Comparison of ENCODE assay signal across 8 mouse cellular contexts in genomic region chr14:118137487-118137886, GRCm38 (mm10). TPM values are rescaled to one million over a fixed set of nuclear protein-coding genes. Genes with fewer than 3 reads are reported as not detected.
A peak's percentile ranks its signal among the peaks of the same experiment; 100 is the strongest.
DNase-seq lines count a peak whose midpoint lies in the region; ATAC-seq and TF ChIP-seq lines count a peak whose summit lies in the region.

No protein-coding gene starts in this region.

- H3K9me3 ChIP-seq in erythroblast, embryonic 14.5 days (ENCODE audit: control insufficient read depth, low read length), result no peaks in the 10 kb centered on the region; the same call in 1 of the 2 replicates
- no peaks in the 10 kb centered on the region for H3K9me3 ChIP-seq in hindbrain, embryonic 10.5 days

- TF ChIP-seq POLR2A in thymus, adult 2 months (IDR thresholded peaks at IDR 0.05; ENCODE audit: control insufficient read depth, extremely low read depth, insufficient read depth, low read length, poor library complexity), result no peak

- no peak overlapping the region for H3K27ac ChIP-seq in thymus, adult 2 months (ENCODE audit: control insufficient read depth, insufficient read depth, low read length)
- H3K27ac ChIP-seq in hindbrain, embryonic 10.5 days, result peak overlapping the region; percentile 91

- no peak for ATAC-seq in erythroblast, adult 5-6 weeks (replicated peaks; ENCODE audit: low FRiP score, poor library complexity, severe bottlenecking)

- TF ChIP-seq CTCF in thymus, adult 2 months (IDR thresholded peaks at IDR 0.05; ENCODE audit: borderline replicate concordance, control insufficient read depth, extremely low read depth, insufficient read depth, low read length, poor library complexity), result no peak

- DNase-seq in thymus, adult 2 months, result no peak
- DNase-seq in thymus, postnatal 14 days, result no peak
- DNase-seq in hindbrain, embryonic 10.5 days (ENCODE audit: low spot score), result no peak
- peak; percentile 10 for DNase-seq in lung, postnatal 36 days
- DNase-seq in right cerebral cortex, postnatal 14 days, result no peak
- no peak for DNase-seq in cerebellum, adult 9-11 months

- H3K4me1 ChIP-seq in erythroblast, embryonic 14.5 days (ENCODE audit: control insufficient read depth), result peaks cover 30% of the 10 kb centered on the region
- peaks cover 4% of the 10 kb centered on the region for H3K4me1 ChIP-seq in thymus, adult 2 months (replicated peaks; ENCODE audit: control insufficient read depth, insufficient read depth, low read length)
- H3K4me1 ChIP-seq in hindbrain, embryonic 10.5 days (replicated peaks), result peaks cover 34% of the 10 kb centered on the region; the same call in 1 of the 2 replicates

- 1% methylated on average over 13 of the region's 13 CpGs for WGBS in thymus, adult 2 months
- 3% methylated on average over 13 of the region's 13 CpGs for WGBS in hindbrain, embryonic 10.5 days

- peaks cover 22% of the 10 kb centered on the region for H3K36me3 ChIP-seq in erythroblast, embryonic 14.5 days (ENCODE audit: control insufficient read depth)
- 0 out of 2 replicates have a peak, but pooled peaks cover 3% of the 10 kb centered on the region for H3K36me3 ChIP-seq in thymus, adult 2 months (ENCODE audit: control insufficient read depth, insufficient read depth, low read length)
- H3K36me3 ChIP-seq in hindbrain, embryonic 10.5 days, result peaks cover 35% of the 10 kb centered on the region

- peaks cover 7% of the 10 kb centered on the region for H3K27me3 ChIP-seq in erythroblast, embryonic 14.5 days (ENCODE audit: control insufficient read depth)
- H3K27me3 ChIP-seq in thymus, adult 2 months (ENCODE audit: control insufficient read depth, insufficient read depth, low read length), result no peaks in the 10 kb centered on the region
- peaks cover 12% of the 10 kb centered on the region; the same call in 1 of the 2 replicates for H3K27me3 ChIP-seq in hindbrain, embryonic 10.5 days (ENCODE audit: insufficient read depth, poor library complexity, severe bottlenecking)

- peak overlapping the region; percentile 76 for H3K4me3 ChIP-seq in erythroblast, embryonic 14.5 days (replicated peaks)
- peak overlapping the region; percentile 65 for H3K4me3 ChIP-seq in thymus, adult 2 months (ENCODE audit: control insufficient read depth, insufficient read depth, low read length)
- peak overlapping the region; percentile 80 for H3K4me3 ChIP-seq in hindbrain, embryonic 10.5 days

RNA-seq across cellular contexts. Expression of gene Gpr180, which starts 0.5 kb away (rescaled TPM):
- polyA plus RNA-seq in erythroblast, embryonic 14.5 days (2012), result 0.04 and 0.07 TPM in 2 replicates
- total RNA-seq in erythroblast, adult 5-6 weeks (2015; ENCODE audit: low replicate concordance), result 6.1 TPM in 1 of 2 replicates, not detected in the other
- 1.3 and 2.0 TPM in 2 replicates for total RNA-seq in erythroblast, adult 5-6 weeks (2017; ENCODE audit: low replicate concordance)
- 19.2 and 21.9 TPM in 2 replicates for polyA plus RNA-seq in thymus, adult 2 months (2012; rRNA removed)
- 37.2 and 39.8 TPM in 2 replicates for polyA plus RNA-seq in hindbrain, embryonic 10.5 days (2016; fragmentation: Nextera tagmentation; extraction: Ambion mirVana)

RNA-seq across cellular contexts. Expression of gene Tgds, which starts 4.9 kb away (rescaled TPM):
- polyA plus RNA-seq in erythroblast, embryonic 14.5 days (2012), result 0.27 TPM in 1 of 2 replicates, not detected in the other
- 3.3 and 5.6 TPM in 2 replicates for total RNA-seq in erythroblast, adult 5-6 weeks (2015; ENCODE audit: low replicate concordance)
- total RNA-seq in erythroblast, adult 5-6 weeks (2017; ENCODE audit: low replicate concordance), result 3.2 and 10.6 TPM in 2 replicates
- 13.2 and 13.7 TPM in 2 replicates for polyA plus RNA-seq in thymus, adult 2 months (2012; rRNA removed)
- polyA plus RNA-seq in hindbrain, embryonic 10.5 days (2016; fragmentation: Nextera tagmentation; extraction: Ambion mirVana), result 29.4 and 32.3 TPM in 2 replicates

Comparison
In these comparisons a context has a peak if more than half of its experiments do, and no peak if none do; other contexts are left out.
1. RNA of gene Gpr180, which starts 0.5 kb away (polyA plus RNA-seq): 37.2 to 39.8 TPM in hindbrain, embryonic 10.5 days and 19.2 to 21.9 TPM in thymus, adult 2 months; 0.04 to 0.07 TPM in erythroblast, embryonic 14.5 days; every median in the first group is over 10 times any median in the second.
2. RNA of gene Tgds, which starts 4.9 kb away (polyA plus RNA-seq): 29.4 to 32.3 TPM in hindbrain, embryonic 10.5 days and 13.2 to 13.7 TPM in thymus, adult 2 months; 0.27 TPM in erythroblast, embryonic 14.5 days; every median in the first group is over 10 times any median in the second.
3. Peak in every context shown above with its lines, with median percentiles within 50 percentile points of each other: H3K4me3 ChIP-seq.